Mouse (Mus musculus): ENCODE results near the gene Tenm4. TPM values are rescaled to one million over a fixed set of nuclear protein-coding genes. Genes with fewer than 3 reads are reported as not detected.
"Not testable (repeated sequence)": the region's sequence is repeated elsewhere in the genome, so short reads cannot be mapped to it uniquely, and the experiment has no call there.

Gene Tenm4
- polyA plus RNA-seq, 1 experiment from 2014 or later: 5.4 TPM

DNA sequence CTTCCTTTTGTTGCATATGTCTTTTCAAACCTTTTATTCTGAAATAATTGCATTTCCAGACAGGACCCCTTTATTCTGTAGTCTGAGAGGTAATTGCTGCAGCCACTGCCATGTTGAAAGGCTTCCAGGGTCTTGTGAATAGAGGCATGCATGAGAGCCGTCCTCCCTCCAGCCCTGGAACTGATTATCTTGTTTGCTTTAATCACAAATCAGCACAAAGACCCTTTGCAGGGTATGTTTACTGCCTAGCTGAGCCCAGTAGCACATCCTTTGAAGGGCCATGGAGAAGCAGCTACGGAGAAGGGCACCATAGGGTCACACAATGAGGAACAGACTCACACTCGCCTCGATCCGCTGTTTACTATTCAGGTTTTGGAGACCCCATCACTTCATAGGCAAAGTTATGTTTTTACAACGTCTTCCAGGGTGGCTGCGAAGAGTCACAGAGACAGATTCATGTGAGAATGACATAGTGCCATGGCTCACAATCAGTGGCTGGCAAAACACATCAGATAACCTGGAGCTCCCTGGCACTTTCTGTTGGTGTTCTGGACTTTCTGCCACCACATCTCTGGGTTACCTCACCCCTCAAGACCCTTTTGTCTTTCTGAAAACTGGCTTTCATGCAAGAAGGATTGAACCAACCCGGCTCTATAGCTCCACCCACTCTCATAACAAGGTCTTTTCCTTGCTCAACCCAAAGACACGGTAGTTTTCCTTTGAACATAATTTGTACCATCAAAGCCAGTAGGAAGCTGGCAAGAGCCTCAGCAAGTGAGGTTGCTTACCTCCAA lies 425.6 kb downstream of the Tenm4 start:
- DNase-seq (ENCODE audit: low read depth, low spot score): no peak
- no peaks in the 10 kb centered on the region for H3K27me3 ChIP-seq
- CTCF ChIA-PET: interaction anchor here (1.8 kb wide), 1 partner anchor 10 kb away, joined by 4 read pairs; no protein-coding TSS in a partner anchor
- POLR2A ChIA-PET: interaction anchor here (0.6 to 1.1 kb wide), 3 partner anchors 11 to 38 kb away, joined by 3 read pairs; no protein-coding TSS in a partner anchor
- no peak for TF ChIP-seq CTCF (IDR thresholded peaks at IDR 0.05)
- ATAC-seq: no peak
- in situ Hi-C loops (cut with MboI; ENCODE audit: low pct_unique_long_range_greater_than_20kb): no loop called here

- ATAC-seq: no peak
Measured at GRCm38 (mm10) chr7:96597871-96598270, 426.8 kb downstream of the Tenm4 start.

GRCm38 (mm10) chr7:96599081-96599480 lies 428.0 kb downstream of the Tenm4 start:
- ATAC-seq (no peak), DNase-seq (ENCODE audit: low read depth, low spot score) (no peak)
- TF ChIP-seq CTCF (IDR thresholded peaks at IDR 0.05): no peak
- H3K27me3 ChIP-seq: no peaks in the 10 kb centered on the region
- in situ Hi-C loops (cut with MboI; ENCODE audit: low pct_unique_long_range_greater_than_20kb): no loop called here
- ChIA-PET POLR2A (interaction anchor here (0.6 to 0.9 kb wide), 2 partner anchors 11 to 116 kb away, joined by 3 read pairs; no protein-coding TSS in a partner anchor), CTCF (no interaction called here)

More at GRCm38 (mm10) chr7:96597871-96598270, 426.8 kb downstream of the Tenm4 start:
- H3K27me3 ChIP-seq: no peaks in the 10 kb centered on the region
- DNase-seq (ENCODE audit: low read depth, low spot score): no peak
- POLR2A ChIA-PET: interaction anchor here (1.0 kb wide), 1 partner anchor 9 kb away, joined by 3 read pairs; no protein-coding TSS in a partner anchor
- in situ Hi-C loops (cut with MboI; ENCODE audit: low pct_unique_long_range_greater_than_20kb): no loop called here
- CTCF ChIA-PET: no interaction called here
- TF ChIP-seq CTCF (IDR thresholded peaks at IDR 0.05): no peak

DNA sequence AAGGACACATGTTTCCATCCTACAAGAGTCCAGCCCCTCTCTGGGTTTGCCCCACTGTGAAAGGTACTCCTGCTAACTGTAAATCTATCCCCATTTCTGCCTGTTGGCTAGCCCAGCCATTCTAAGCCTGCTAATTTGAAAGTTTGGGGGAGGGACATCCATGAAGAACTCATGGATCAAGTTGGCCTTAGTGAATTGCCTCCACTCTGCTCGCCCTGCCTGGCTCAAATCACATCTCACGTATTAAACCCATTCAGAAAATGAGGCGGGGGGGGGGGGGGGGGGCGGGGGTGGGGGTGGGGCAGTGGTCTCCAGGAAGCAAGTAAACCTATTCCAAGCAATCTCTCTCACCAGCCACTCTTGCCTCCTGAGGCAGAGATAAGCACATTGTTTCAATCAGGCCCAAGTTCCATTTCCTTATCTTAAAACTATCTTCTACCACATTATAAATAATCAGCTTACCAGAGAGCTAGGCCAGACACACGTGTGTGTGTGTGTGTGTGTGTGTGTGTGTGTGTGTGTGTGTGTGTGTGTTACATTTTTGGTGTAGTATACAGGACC lies 429.4 kb downstream of the Tenm4 start:
- ATAC-seq (no peak), DNase-seq (ENCODE audit: low read depth, low spot score) (no peak)
- no peaks in the 10 kb centered on the region for H3K27me3 ChIP-seq
- TF ChIP-seq CTCF (IDR thresholded peaks at IDR 0.05): no peak
- ChIA-PET POLR2A (interaction anchor here (0.7 to 1.4 kb wide), 2 partner anchors 10 to 16 kb away, joined by 3 to 5 read pairs; no protein-coding TSS in a partner anchor), CTCF (no interaction called here)
- in situ Hi-C loops (cut with MboI; ENCODE audit: low pct_unique_long_range_greater_than_20kb): no loop called here

GRCm38 (mm10) chr7:96604091-96604745 lies 433.2 kb downstream of the Tenm4 start:
- TF ChIP-seq CTCF (IDR thresholded peaks at IDR 0.05): no peak
- ChIA-PET CTCF (no interaction called here), POLR2A (no interaction called here)
- H3K27me3 ChIP-seq: no peaks in the 10 kb centered on the region
- DNase-seq (ENCODE audit: low read depth, low spot score) (no peak), ATAC-seq (no peak)
- in situ Hi-C loops (cut with MboI; ENCODE audit: low pct_unique_long_range_greater_than_20kb): no loop called here

- ChIA-PET CTCF (no interaction called here), POLR2A (no interaction called here)
- DNase-seq (ENCODE audit: low read depth, low spot score): no peak
- ATAC-seq: peak; percentile 47
- TF ChIP-seq CTCF (IDR thresholded peaks at IDR 0.05): no peak
- in situ Hi-C loops (cut with MboI; ENCODE audit: low pct_unique_long_range_greater_than_20kb): no loop called here
- H3K27me3 ChIP-seq: no peaks in the 10 kb centered on the region
Measured at GRCm38 (mm10) chr7:96605316-96605715, 434.3 kb downstream of the Tenm4 start.

- POLR2A ChIA-PET: interaction anchor here (0.6 kb wide), 1 partner anchor 11 kb away, joined by 3 read pairs; no protein-coding TSS in a partner anchor
- no peaks in the 10 kb centered on the region for H3K27me3 ChIP-seq
- no peak for TF ChIP-seq CTCF (IDR thresholded peaks at IDR 0.05)
- DNase-seq (ENCODE audit: low read depth, low spot score) (no peak), ATAC-seq (peak; percentile 39)
- CTCF ChIA-PET: interaction anchor here (1.0 to 1.3 kb wide), 2 partner anchors 10 to 15 kb away, joined by 3 read pairs; no protein-coding TSS in a partner anchor
- in situ Hi-C loops (cut with MboI; ENCODE audit: low pct_unique_long_range_greater_than_20kb): no loop called here
Measured at GRCm38 (mm10) chr7:96609854-96610586, 439.0 kb downstream of the Tenm4 start.

DNA sequence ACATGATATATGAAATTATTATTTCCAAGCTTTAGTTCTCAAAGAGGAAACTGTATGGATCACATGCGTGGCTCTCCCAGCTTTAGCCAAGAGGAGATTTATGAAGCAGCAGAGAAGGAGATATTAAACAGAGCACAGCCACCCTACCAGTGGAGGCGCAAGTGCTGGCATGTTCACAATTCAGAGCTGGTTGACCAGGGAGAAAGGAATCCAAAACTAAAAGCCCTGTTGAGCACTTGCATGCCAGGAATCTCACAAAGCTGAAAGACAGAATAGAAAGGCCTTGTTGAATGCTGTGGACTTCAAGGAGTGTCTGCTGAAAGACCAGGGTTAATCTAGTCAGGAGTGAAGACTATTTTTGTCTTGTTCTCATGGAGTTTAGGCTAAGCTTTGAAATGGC lies 446.3 kb downstream of the Tenm4 start:
- no peak for ATAC-seq
- CTCF ChIA-PET: interaction anchor here (0.8 to 1.4 kb wide), 2 partner anchors 10 to 41 kb away, joined by 3 to 4 read pairs; no protein-coding TSS in a partner anchor
- TF ChIP-seq CTCF (IDR thresholded peaks at IDR 0.05): no peak
- POLR2A ChIA-PET: interaction anchor here (0.8 to 2.0 kb wide), 3 partner anchors 14 to 26 kb away, joined by 3 to 5 read pairs (median 3); no protein-coding TSS in a partner anchor
- H3K27me3 ChIP-seq: no peaks in the 10 kb centered on the region
- no peak for DNase-seq (ENCODE audit: low read depth, low spot score)
- in situ Hi-C loops (cut with MboI; ENCODE audit: low pct_unique_long_range_greater_than_20kb): no loop called here

DNA sequence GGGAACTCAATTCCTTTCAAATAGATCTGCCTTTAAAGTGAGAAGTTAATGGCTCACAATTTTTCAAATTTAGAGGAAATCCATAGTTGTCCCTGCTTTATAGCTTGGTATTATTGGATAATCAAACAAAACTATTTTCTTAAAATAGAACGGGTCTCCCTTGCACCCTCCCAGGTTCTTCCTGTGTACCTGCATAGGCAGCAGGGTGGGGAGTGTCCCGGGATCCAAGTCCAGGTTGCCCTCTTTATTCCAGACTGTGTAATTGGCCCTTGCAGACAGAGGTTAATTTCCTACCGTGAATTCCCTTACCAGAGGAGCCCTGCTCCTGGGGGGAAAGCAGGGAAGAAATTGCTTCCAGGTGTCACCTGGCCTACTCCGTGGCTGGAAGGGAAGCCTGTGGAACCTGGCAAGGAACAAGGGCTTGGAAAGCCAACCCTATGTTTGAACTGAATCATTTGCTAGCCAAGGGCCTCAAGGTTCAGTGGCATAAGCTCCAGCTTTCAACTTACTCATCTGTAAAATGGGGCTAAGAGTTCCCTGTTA lies 449.0 kb downstream of the Tenm4 start:
- H3K27me3 ChIP-seq: no peaks in the 10 kb centered on the region
- DNase-seq (ENCODE audit: low read depth, low spot score) (no peak), ATAC-seq (no peak)
- in situ Hi-C loops (cut with MboI; ENCODE audit: low pct_unique_long_range_greater_than_20kb): no loop called here
- TF ChIP-seq CTCF (IDR thresholded peaks at IDR 0.05): no peak
- CTCF ChIA-PET: interaction anchor here (1.0 kb wide), 1 partner anchor 10 kb away, joined by 3 read pairs; no protein-coding TSS in a partner anchor
- POLR2A ChIA-PET: no interaction called here

- in situ Hi-C loops (cut with MboI; ENCODE audit: low pct_unique_long_range_greater_than_20kb): no loop called here
- ChIA-PET POLR2A (no interaction called here), CTCF (no interaction called here)
- no peak for DNase-seq (ENCODE audit: low read depth, low spot score)
- TF ChIP-seq CTCF (IDR thresholded peaks at IDR 0.05): no peak
- ATAC-seq: no peak
- no peaks in the 10 kb centered on the region for H3K27me3 ChIP-seq
Measured at GRCm38 (mm10) chr7:96626338-96626737, 455.3 kb downstream of the Tenm4 start.

GRCm38 (mm10) chr7:96630551-96630950 lies 459.5 kb downstream of the Tenm4 start:
- POLR2A ChIA-PET; DNase-seq (ENCODE audit: low read depth, low spot score); in situ Hi-C loops (cut with MboI; ENCODE audit: low pct_unique_long_range_greater_than_20kb); CTCF ChIA-PET; ATAC-seq; H3K27me3 ChIP-seq: not testable (repeated sequence)

All from Patski (cell line).